Mouse (Mus musculus): ENCODE measurements at regions not wholly inside any gene's neighbourhood (a gene's known extent, or its start where the extent isn't known, plus 50 kb on each side); places are given as distances from the start of the nearest gene placed in this dataset.

- DNase-seq = no peak
Measured at GRCm38 (mm10) chr14:105950924-105951323, 54.3 kb upstream of the Spry2 start.

GRCm38 (mm10) chr14:105955082-105955481 lies 58.5 kb upstream of the Spry2 start:
- no peak for DNase-seq

GRCm38 (mm10) chr14:105956796-105957195 lies 60.2 kb upstream of the Spry2 start:
- no peak for DNase-seq

GRCm38 (mm10) chr14:105958005-105958404 lies 61.4 kb upstream of the Spry2 start:
- DNase-seq = peak in 1 of 2 experiments; percentile 21

- peak; percentile 36 to 63 for DNase-seq
Measured at GRCm38 (mm10) chr14:105979544-105980323, 83.1 kb upstream of the Spry2 start.

- DNase-seq = no peak
Measured at GRCm38 (mm10) chr14:105980324-105980680, 83.7 kb upstream of the Spry2 start.

GRCm38 (mm10) chr14:105987341-105987882 lies 90.8 kb upstream of the Spry2 start:
- no peak for DNase-seq

- no peak for DNase-seq
Measured at GRCm38 (mm10) chr14:105988738-105989137, 92.1 kb upstream of the Spry2 start.

GRCm38 (mm10) chr14:105993124-105993523 lies 96.5 kb upstream of the Spry2 start:
- no peak for DNase-seq

GRCm38 (mm10) chr14:105999801-106000200 lies 103.2 kb upstream of the Spry2 start:
- peak in 1 of 2 experiments; percentile 32 for DNase-seq

- DNase-seq = no peak
Measured at GRCm38 (mm10) chr14:106007769-106008168, 98.2 kb upstream of the Trim52 start.

- DNase-seq = no peak
Measured at GRCm38 (mm10) chr14:106008951-106009350, 97.0 kb upstream of the Trim52 start.

- peak in 1 of 2 experiments; percentile 8 for DNase-seq
Measured at GRCm38 (mm10) chr14:106010961-106011360, 95.0 kb upstream of the Trim52 start.

- peak; percentile 30 to 48 for DNase-seq
Measured at GRCm38 (mm10) chr14:106011991-106012427, 94.0 kb upstream of the Trim52 start.

- DNase-seq = no peak
Measured at GRCm38 (mm10) chr14:106022806-106023205, 83.2 kb upstream of the Trim52 start.

- DNase-seq = no peak
Measured at GRCm38 (mm10) chr14:106026815-106027214, 79.2 kb upstream of the Trim52 start.

GRCm38 (mm10) chr14:106027686-106028085 lies 78.3 kb upstream of the Trim52 start:
- DNase-seq = no peak

GRCm38 (mm10) chr14:106031094-106031493 lies 74.9 kb upstream of the Trim52 start:
- no peak for DNase-seq

GRCm38 (mm10) chr14:106033793-106034192 lies 72.2 kb upstream of the Trim52 start:
- DNase-seq = no peak

GRCm38 (mm10) chr14:106034933-106035665 lies 70.9 kb upstream of the Trim52 start:
- DNase-seq = no peak

GRCm38 (mm10) chr14:106044274-106044673 lies 61.7 kb upstream of the Trim52 start:
- no peak for DNase-seq

- no peak for DNase-seq
Measured at GRCm38 (mm10) chr14:106050231-106050630, 55.8 kb upstream of the Trim52 start.

All from kidney, postnatal 36 days (tissue).